Mouse (Mus musculus) lung, postnatal 4 days (tissue): Measurements from ENCODE around the gene Ssxa1.
"Not testable (repeated sequence)": the region's sequence is repeated elsewhere in the genome, so short reads cannot be mapped to it uniquely, and the experiment has no call there.

ENCODE experiments used
- DNase-seq, 2 experiments: peaks; one replicate each; pipeline ENCODE4 v3.0.0; 2021

The Ssxa1 gene

DNA sequence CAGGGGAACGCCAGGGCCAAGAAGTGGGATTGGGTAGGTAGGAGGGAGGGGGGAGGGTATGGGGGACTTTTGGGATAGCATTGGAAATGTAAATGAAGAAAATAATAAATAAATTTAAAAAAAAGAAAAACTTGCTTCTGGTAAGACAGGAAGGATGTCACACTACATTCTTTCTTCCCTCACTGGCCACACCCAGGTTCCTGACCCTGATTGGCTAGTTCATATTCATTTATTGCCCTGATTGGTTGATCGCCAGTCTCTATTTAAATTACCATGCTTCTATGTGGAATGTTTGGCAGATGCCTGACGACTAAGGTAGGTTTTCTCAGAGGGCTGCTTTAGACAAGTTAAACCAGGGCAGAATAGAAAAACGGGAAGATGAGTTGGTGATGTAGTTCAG, at the start of gene Ssxa1:
TSS of gene Ssxa1 (plus strand) at position 301 of the 400 bp plus-strand sequence.
- no peak for DNase-seq

- DNase-seq: no peak
Measured at GRCm38 (mm10) chrX:21068106-21068505, 47.5 kb upstream of the Ssxa1 start, which contains the start of gene Spaca5. Spaca5 (plus strand) TSS chrX:21068406.

- no peak for DNase-seq
Measured at GRCm38 (mm10) chrX:21088645-21088982, 27.0 kb upstream of the Ssxa1 start.

GRCm38 (mm10) chrX:21088983-21089866, 26.4 kb upstream of the Ssxa1 start, which contains the start of gene Zfp300:
Zfp300 (minus strand) TSS chrX:21089527.
- DNase-seq: peak; percentile 70 to 71

DNA sequence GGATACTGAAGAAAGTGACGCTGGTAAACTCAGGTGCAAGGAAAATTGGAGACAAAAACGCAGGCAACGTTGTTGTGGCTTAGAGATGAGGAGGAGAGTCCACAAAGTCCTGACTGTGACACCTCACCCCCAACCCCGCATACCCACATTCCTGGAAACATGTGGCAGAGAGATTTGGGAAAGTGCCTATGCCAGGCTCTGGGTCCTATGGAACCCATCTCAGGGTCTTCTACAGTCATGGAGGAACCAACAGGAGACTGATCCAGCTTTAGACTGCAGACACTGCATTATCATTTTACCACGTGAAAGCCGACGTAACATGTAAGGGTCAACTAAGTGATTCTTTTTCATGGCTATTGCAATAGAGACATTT, 25.8 kb upstream of the Ssxa1 start:
- no peak for DNase-seq

- DNase-seq: not testable (repeated sequence)
Measured at GRCm38 (mm10) chrX:21146675-21147074, 31.1 kb downstream of the Ssxa1 start.
